Mouse (Mus musculus) layer of hippocampus, adult 2 months (tissue): Measurements from ENCODE around the gene Plcl2. TPM values are rescaled to one million over a fixed set of nuclear protein-coding genes. Genes with fewer than 3 reads are reported as not detected.
"Not testable (repeated sequence)": the region's sequence is repeated elsewhere in the genome, so short reads cannot be mapped to it uniquely, and the experiment has no call there.

Source experiments
- DNase-seq, 2 experiments: peaks; one replicate each; pipeline ENCODE4 v3.0.0; 2022; ENCODE audit warnings: low spot score in 2 of 2
- H3K27ac ChIP-seq: fragments of 200-600 bp; 2 replicates; pipeline ENCODE4 v1.8.1; 2022
- H3K4me3 ChIP-seq: fragments of 200-600 bp; 2 replicates; pipeline ENCODE4 v1.8.1; 2022; ENCODE audit warnings: mild to moderate bottlenecking
- CTCF ChIP-seq: fragments of 200-600 bp; conservative IDR thresholded peaks from 2 replicates; pipeline ENCODE4 v1.8.1; 2022; ENCODE audit warnings: antibody characterized with exemption, mild to moderate bottlenecking, moderate library complexity
- total RNA-seq, 2 experiments: library from RNA; stranded (reverse); gene quantifications; 2 replicates each; pipeline ENCODE4 v1.2.3; 2021

The Plcl2 gene
- total RNA-seq, 2 experiments from 2014 or later, result 55.1 to 58.0 TPM

GRCm38 (mm10) chr17:50524970-50525369 is 15.8 kb downstream of the Plcl2 start:
- TF ChIP-seq CTCF, result no peak
- no peak for DNase-seq

GRCm38 (mm10) chr17:50525821-50526220 is 16.6 kb downstream of the Plcl2 start:
- Histone ChIP-seq H3K27ac (no peak overlapping the region), H3K4me3 (no peak overlapping the region)
- DNase-seq, result peak in 1 of 2 experiments; percentile 27
- TF ChIP-seq CTCF, result no peak

More at GRCm38 (mm10) chr17:50524970-50525369, 15.8 kb downstream of the Plcl2 start:
- Histone ChIP-seq H3K4me3 (no peak overlapping the region), H3K27ac (no peak overlapping the region)

GRCm38 (mm10) chr17:50530089-50530488 is 20.9 kb downstream of the Plcl2 start:
- DNase-seq, result no peak
- 0 out of 2 replicates have a peak overlapping the region, but pooled peaks have one; percentile 28 for H3K27ac ChIP-seq
- H3K4me3 ChIP-seq, result no peak overlapping the region
- TF ChIP-seq CTCF, result no peak

- not testable (repeated sequence) for H3K27ac ChIP-seq, DNase-seq, H3K4me3 ChIP-seq
Observed at GRCm38 (mm10) chr17:50534889-50535288, 25.7 kb downstream of the Plcl2 start.

GRCm38 (mm10) chr17:50536409-50537194 is 27.4 kb downstream of the Plcl2 start:
- DNase-seq, result no peak
- Histone ChIP-seq H3K4me3 (no peak overlapping the region), H3K27ac (no peak overlapping the region)
- no peak for TF ChIP-seq CTCF

- H3K27ac ChIP-seq, result no peak overlapping the region
- TF ChIP-seq CTCF, result no peak
- no peak overlapping the region for H3K4me3 ChIP-seq
- DNase-seq, result no peak
Observed at GRCm38 (mm10) chr17:50537786-50538185, 28.6 kb downstream of the Plcl2 start.

- H3K27ac ChIP-seq, result no peak overlapping the region
- no peak for TF ChIP-seq CTCF
- no peak overlapping the region for H3K4me3 ChIP-seq
Observed at GRCm38 (mm10) chr17:50544860-50545259, 35.7 kb downstream of the Plcl2 start.

GRCm38 (mm10) chr17:50545274-50545673 is 36.1 kb downstream of the Plcl2 start:
- no peak for DNase-seq
- Histone ChIP-seq H3K27ac (no peak overlapping the region), H3K4me3 (no peak overlapping the region)
- no peak for TF ChIP-seq CTCF

More at GRCm38 (mm10) chr17:50544860-50545259, 35.7 kb downstream of the Plcl2 start:
- DNase-seq, result no peak

- Histone ChIP-seq H3K27ac (no peak overlapping the region), H3K4me3 (no peak overlapping the region)
- TF ChIP-seq CTCF, result no peak
- DNase-seq, result no peak
Observed at GRCm38 (mm10) chr17:50552130-50552529, 42.9 kb downstream of the Plcl2 start.

GRCm38 (mm10) chr17:50557566-50558238 is 48.5 kb downstream of the Plcl2 start:
- no peak overlapping the region for H3K4me3 ChIP-seq
- no peak for DNase-seq
- H3K27ac ChIP-seq, result no peak overlapping the region
- peak; percentile 66 for TF ChIP-seq CTCF

GRCm38 (mm10) chr17:50558239-50558625 is 49.0 kb downstream of the Plcl2 start:
- no peak overlapping the region for H3K27ac ChIP-seq
- TF ChIP-seq CTCF, result no peak
- DNase-seq, result no peak
- no peak overlapping the region for H3K4me3 ChIP-seq

- Histone ChIP-seq H3K27ac (no peak overlapping the region), H3K4me3 (no peak overlapping the region)
- TF ChIP-seq CTCF, result no peak
- no peak for DNase-seq
Observed at GRCm38 (mm10) chr17:50565376-50566123, 56.3 kb downstream of the Plcl2 start.

- no peak overlapping the region for H3K27ac ChIP-seq
- no peak for TF ChIP-seq CTCF
- H3K4me3 ChIP-seq, result no peak overlapping the region
- DNase-seq, result no peak
Observed at GRCm38 (mm10) chr17:50568846-50569245, 59.6 kb downstream of the Plcl2 start.

- not testable (repeated sequence) for H3K4me3 ChIP-seq, H3K27ac ChIP-seq, DNase-seq
Observed at GRCm38 (mm10) chr17:50570228-50570627, 61.0 kb downstream of the Plcl2 start.
